Mouse (Mus musculus) midbrain, embryonic 11.5 days (tissue): ENCODE measurements around the gene Adssl1. TPM values are rescaled to one million over a fixed set of nuclear protein-coding genes. Genes with fewer than 3 reads are reported as not detected.

Source experiments
- ATAC-seq: fragments of 200-750 bp; cut with Nextera tagmentation; 2 replicates; pipeline ENCODE4 v1.8.0; 2017; ENCODE audit warnings: moderate TSS enrichment, moderate library complexity; ENCODE audit not compliant: low FRiP score
- DNase-seq: peaks from one replicate; pipeline ENCODE4 v3.0.0; 2015; ENCODE audit warnings: low spot score; ENCODE audit errors: missing footprints
- H3K27ac ChIP-seq: fragments of 300-500 bp; sonication (generic); 2 replicates; pipeline ENCODE4 v1.5.1; 2014; ENCODE audit warnings: low read depth, low read length
- H3K27me3 ChIP-seq: fragments of 300-500 bp; sonication (generic); 2 replicates; pipeline ENCODE4 v1.6.1; 2014; ENCODE audit warnings: mild to moderate bottlenecking, low read length, moderate library complexity, mixed read lengths; ENCODE audit not compliant: control insufficient read depth, insufficient read depth
- H3K36me3 ChIP-seq: fragments of 300-500 bp; sonication (generic); 2 replicates; pipeline ENCODE4 v1.6.1; 2014; ENCODE audit warnings: mild to moderate bottlenecking, low read length, moderate library complexity, mixed read lengths; ENCODE audit not compliant: control insufficient read depth, insufficient read depth
- H3K4me1 ChIP-seq: fragments of 300-500 bp; sonication (generic); 2 replicates; pipeline ENCODE4 v1.6.1; 2014; ENCODE audit warnings: low read length; ENCODE audit not compliant: control insufficient read depth, insufficient read depth
- H3K4me2 ChIP-seq: fragments of 300-500 bp; sonication (generic); 2 replicates; pipeline ENCODE4 v1.6.1; 2014; ENCODE audit warnings: mild to moderate bottlenecking, moderate library complexity
- H3K4me3 ChIP-seq: fragments of 300-500 bp; sonication (generic); 2 replicates; pipeline ENCODE4 v1.5.1; 2014; ENCODE audit warnings: low read depth, low read length
- H3K9ac ChIP-seq: fragments of 300-500 bp; sonication (generic); 2 replicates; pipeline ENCODE4 v1.6.1; 2014; ENCODE audit warnings: low read length
- H3K9me3 ChIP-seq: fragments of 300-500 bp; sonication (generic); 2 replicates; pipeline ENCODE4 v1.6.1; 2016; ENCODE audit warnings: low read length; ENCODE audit not compliant: control insufficient read depth
- WGBS: fragments of 180-500 bp; shearing (Covaris S2); extraction: QIAGEN DNeasy Blood & Tissue Kit; methylation state at CpG from one replicate; pipeline ENCODE4 v1.1.7; 2014; 5-methylcytosine and 5-hydroxymethylcytosine counted together
- polyA plus RNA-seq: library from polyadenylated mRNA; unstranded; fragments of >200 nt; fragmentation: Nextera tagmentation; extraction: Ambion mirVana; gene quantifications from 2 replicates; pipeline ENCODE4 v1.2.1, GENCODE M21; 2014

The Adssl1 gene
- polyA plus RNA-seq, 1 experiment from 2014 or later: 2.7 TPM

DNA sequence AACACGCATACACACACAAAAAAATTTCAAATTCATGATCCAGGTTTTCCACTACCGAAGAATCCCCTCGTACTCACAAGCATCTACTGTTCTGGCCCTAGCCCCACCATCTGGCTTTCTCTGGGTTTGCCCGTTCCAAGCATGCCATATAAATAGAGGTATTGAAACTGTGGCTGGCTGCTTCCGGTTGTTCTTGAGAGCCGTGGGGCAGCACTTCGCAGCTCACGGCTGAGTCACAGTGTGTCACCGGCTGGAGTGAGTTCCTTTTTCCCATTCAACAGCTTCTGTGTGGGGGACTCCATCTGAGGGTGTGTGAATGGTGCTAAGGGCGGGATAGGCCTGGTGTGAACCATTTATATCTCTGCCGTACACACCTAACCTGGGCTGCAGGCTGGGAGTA lies 2.7 kb upstream of the Adssl1 start:
- no peak for ATAC-seq

DNA sequence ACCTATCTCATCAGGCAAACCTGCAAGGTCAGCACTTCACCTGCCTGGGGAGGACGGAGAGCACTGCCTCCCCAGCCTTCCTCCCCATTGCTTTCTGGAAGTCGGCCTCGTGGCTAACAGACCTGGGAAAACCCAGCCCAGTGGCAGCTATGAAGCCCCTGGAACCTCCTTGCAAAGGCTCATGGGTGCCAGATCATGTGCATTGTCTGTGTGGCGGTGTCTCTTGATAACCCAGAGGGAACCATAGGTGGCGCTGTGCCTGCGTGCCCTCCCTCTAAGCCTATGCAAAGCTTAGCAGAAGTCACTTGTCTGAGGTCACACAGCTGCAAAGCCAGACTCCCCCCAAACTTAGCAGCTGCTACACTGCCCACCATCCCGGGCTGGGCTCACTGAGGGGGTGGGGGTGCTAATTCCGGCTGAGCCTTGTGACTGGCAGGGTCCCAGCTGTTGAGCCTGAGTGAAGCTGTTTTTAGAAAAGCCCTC lies 1.9 kb upstream of the Adssl1 start:
- Histone ChIP-seq H3K27me3 (peaks cover 27% of the 10 kb centered on the region), H3K4me3 (no peak overlapping the region), H3K4me2 (no peak overlapping the region), H3K9ac (no peak overlapping the region), H3K4me1 (peaks cover 19% of the 10 kb centered on the region), H3K27ac (no peak overlapping the region), H3K9me3 (no peaks in the 10 kb centered on the region), H3K36me3 (no peaks in the 10 kb centered on the region)
- WGBS: 9% methylated on average over 8 of the region's 8 CpGs
- ATAC-seq: peak; percentile 74
- peak; percentile 93 for DNase-seq

More for the DNA sequence above, 2.7 kb upstream of the Adssl1 start:
- no peak overlapping the region for H3K27ac ChIP-seq
- peaks cover 27% of the 10 kb centered on the region for H3K27me3 ChIP-seq
- H3K9me3 ChIP-seq: no peaks in the 10 kb centered on the region
- no peak overlapping the region for H3K9ac ChIP-seq
- no peak for DNase-seq
- no peak overlapping the region for H3K4me3 ChIP-seq
- WGBS: 94% methylated on average over 11 of the region's 11 CpGs
- H3K4me1 ChIP-seq: peaks cover 19% of the 10 kb centered on the region
- H3K36me3 ChIP-seq: no peaks in the 10 kb centered on the region
- H3K4me2 ChIP-seq: no peak overlapping the region

DNA sequence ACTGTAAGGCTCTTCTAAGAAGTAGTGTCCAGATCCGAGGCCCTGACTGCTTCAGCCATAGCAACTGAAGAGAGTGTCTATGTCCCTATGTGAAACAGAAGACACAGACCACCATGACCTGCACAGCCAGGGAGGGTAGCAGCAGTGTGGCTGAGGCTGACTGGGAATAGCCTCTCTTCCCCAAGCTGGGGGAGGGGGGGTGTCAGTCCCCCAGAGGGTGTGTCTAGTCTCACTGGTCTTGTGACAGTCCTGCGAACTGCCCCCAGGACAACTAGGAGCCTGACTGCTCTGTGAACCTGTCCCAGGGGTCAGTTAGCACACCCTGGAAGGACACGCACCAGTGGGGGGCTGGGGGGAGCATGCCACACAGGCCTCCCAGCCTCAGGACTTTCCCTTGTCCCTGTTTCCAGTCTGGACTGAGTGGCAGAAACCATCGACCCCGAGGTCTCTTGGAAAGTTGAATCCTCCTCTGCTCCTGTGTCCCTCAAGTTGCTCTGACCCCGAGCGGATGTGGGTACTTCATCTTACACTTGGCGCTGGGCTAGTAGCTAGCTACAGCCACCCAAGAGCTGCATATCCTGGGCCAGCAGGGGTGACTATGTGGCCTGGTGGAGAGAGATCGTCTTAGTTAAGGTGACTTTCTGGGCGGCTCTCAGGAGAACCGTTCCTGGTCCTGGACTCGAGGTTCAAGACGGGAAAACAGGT lies 712 bp upstream of the Adssl1 start:
- WGBS: 25% methylated on average over 13 of the region's 13 CpGs
- H3K36me3 ChIP-seq: no peaks in the 10 kb centered on the region
- peak; percentile 91 for DNase-seq
- peak overlapping the region; percentile 43 for H3K4me3 ChIP-seq
- no peaks in the 10 kb centered on the region for H3K9me3 ChIP-seq
- peaks cover 27% of the 10 kb centered on the region for H3K27me3 ChIP-seq
- H3K27ac ChIP-seq: no peak overlapping the region
- peaks cover 19% of the 10 kb centered on the region for H3K4me1 ChIP-seq
- H3K9ac ChIP-seq: peak overlapping the region; percentile 72
- peak overlapping the region; percentile 95 for H3K4me2 ChIP-seq
- ATAC-seq: no peak

DNA sequence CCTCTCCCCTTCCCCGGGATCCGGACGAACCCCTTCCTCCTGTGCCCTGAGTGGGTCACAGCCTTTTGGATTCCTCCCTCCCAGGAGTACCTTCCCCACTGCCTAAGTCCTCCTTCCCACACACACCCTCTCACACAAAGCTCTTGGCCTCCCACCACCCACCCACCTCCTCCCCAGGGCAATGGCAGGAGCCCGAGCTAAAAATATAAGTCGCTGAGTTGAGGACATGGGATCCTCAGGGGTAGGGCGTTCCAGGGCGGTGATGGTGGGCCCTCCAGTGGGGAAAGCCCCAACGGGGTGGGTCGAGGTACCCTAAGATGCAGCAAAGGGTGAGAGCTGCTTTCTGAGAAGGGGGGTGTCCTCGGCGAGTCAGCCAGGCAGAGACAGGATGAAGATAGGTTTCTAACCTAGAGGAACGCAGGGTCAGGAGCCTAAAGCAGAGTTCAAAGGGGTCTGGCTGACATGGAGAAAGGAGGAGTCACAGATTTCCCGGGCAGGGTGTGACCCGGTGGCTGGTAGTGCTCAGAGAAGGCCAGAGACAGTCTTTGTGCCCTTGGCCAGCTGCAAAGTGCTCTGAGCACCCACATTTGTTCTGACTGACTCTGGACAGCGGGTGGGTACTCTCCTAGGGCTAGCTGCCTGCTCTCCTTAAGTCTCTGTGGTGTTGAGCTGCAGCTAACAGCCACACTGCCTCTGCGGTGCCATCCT lies 663 bp downstream of the Adssl1 start:
- Histone ChIP-seq H3K27ac (no peak overlapping the region), H3K36me3 (no peaks in the 10 kb centered on the region), H3K4me1 (peaks cover 19% of the 10 kb centered on the region), H3K9me3 (no peaks in the 10 kb centered on the region), H3K4me2 (peak overlapping the region; percentile 95), H3K4me3 (peak overlapping the region; percentile 43), H3K27me3 (peaks cover 27% of the 10 kb centered on the region), H3K9ac (peak overlapping the region; percentile 72)
- WGBS: 12% methylated on average over 16 of the region's 16 CpGs
- DNase-seq: peak; percentile 91
- ATAC-seq: no peak

DNA sequence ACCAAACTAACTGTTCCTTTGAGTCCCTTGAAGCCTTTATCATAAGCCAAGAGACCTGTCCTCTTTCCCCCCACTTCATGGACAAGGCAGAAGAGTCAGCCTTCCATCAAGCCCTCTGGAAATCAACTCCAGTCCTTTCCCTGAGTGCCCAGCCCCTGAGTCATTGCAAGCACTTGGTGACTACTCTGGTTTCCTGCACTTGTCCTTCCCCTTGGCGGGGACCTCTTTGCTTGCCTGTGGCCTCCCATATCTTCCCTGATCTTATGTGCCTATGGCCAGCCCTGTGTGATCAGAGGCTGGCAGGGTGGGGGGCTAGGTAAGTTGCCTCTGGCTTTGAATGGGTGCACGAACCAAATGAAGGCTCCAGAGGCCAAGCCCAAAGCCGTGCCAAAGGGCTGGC lies 2.1 kb downstream of the Adssl1 start:
- H3K4me3 ChIP-seq: no peak overlapping the region
- no peak overlapping the region for H3K27ac ChIP-seq
- H3K9ac ChIP-seq: no peak overlapping the region
- no peaks in the 10 kb centered on the region for H3K9me3 ChIP-seq
- ATAC-seq: no peak
- DNase-seq: no peak
- H3K36me3 ChIP-seq: no peaks in the 10 kb centered on the region
- peaks cover 19% of the 10 kb centered on the region for H3K4me1 ChIP-seq
- WGBS: 83% methylated on average over 3 of the region's 3 CpGs
- no peak overlapping the region for H3K4me2 ChIP-seq
- peaks cover 27% of the 10 kb centered on the region for H3K27me3 ChIP-seq

DNA sequence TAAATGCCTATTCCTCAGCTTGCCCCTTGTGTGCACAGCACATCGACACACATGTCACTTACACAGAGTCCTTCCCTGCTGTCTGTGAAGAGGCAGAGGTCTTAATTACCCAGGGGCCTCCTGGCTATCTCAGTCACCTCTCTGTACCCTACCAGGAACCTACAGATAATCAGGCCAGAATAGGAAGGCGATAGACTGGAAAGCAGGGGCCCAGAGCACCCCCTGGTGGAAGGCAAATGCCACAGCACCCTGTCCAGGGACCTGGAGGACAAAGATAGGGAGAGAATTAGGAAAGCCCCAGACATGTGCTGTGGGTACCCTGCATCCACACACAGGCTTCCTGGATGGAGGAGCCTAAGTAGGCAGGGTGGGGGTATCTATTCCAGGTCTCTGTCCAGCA lies 3.9 kb downstream of the Adssl1 start:
- Histone ChIP-seq H3K36me3 (no peaks in the 10 kb centered on the region), H3K27me3 (peaks cover 25% of the 10 kb centered on the region), H3K9ac (no peak overlapping the region), H3K4me3 (no peak overlapping the region), H3K27ac (no peak overlapping the region), H3K4me1 (peaks cover 17% of the 10 kb centered on the region), H3K4me2 (no peak overlapping the region), H3K9me3 (no peaks in the 10 kb centered on the region)
- DNase-seq (no peak), ATAC-seq (peak; percentile 37)
- 19% methylated on average over 2 of the region's 2 CpGs for WGBS

DNA sequence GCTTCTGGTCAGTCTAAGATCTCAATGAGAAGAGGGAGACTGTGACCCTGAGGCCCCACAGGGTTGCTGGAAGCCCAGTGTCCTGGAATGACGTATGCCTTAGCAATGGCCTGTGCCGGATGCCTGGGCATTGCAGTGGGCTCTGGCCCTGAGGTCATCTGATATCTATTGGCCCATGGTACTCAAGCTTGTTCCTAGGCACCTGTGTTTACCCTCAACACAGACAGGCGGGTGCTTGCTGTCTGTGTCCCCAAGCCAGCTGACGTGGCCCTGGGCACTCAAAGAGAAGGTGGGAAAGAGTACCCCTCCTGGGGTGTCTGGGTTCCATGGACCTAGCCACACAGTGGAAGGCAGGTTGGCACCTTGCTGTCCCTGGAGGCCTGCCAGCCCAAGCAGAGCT lies 5.9 kb downstream of the Adssl1 start:
- 92% methylated on average over 4 of the region's 4 CpGs for WGBS
- peaks cover 6% of the 10 kb centered on the region; the same call in 1 of the 2 replicates for H3K4me1 ChIP-seq
- no peaks in the 10 kb centered on the region for H3K9me3 ChIP-seq
- no peak for ATAC-seq
- peaks cover 10% of the 10 kb centered on the region for H3K27me3 ChIP-seq
- H3K9ac ChIP-seq: no peak overlapping the region
- H3K27ac ChIP-seq: no peak overlapping the region
- no peak overlapping the region for H3K4me2 ChIP-seq
- no peak overlapping the region for H3K4me3 ChIP-seq
- no peak for DNase-seq
- H3K36me3 ChIP-seq: no peaks in the 10 kb centered on the region

DNA sequence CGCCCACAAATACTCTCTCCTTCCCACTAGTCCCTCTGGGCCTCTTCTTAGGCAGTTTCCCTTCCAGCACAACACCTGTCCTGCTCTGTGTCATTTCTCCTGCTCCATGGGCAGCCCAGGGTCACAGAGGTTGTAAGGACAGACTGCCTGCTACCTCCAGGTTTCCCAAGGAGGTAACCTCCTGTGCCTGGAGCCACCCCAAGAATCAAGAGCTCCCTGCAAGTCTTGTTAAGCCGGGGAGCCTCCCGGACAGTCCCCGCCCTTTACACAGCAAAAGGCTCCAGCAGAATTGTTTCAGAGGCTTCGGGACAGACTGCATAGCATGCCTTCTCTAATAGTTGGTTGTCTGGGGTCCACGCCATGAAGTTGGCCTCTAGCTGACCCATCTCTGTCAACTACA lies 6.6 kb downstream of the Adssl1 start:
- ATAC-seq (no peak), DNase-seq (no peak)
- H3K36me3 ChIP-seq: no peaks in the 10 kb centered on the region
- peaks cover 3% of the 10 kb centered on the region; the same call in 1 of the 2 replicates for H3K27me3 ChIP-seq
- 0 out of 2 replicates have a peak, but pooled peaks cover 5% of the 10 kb centered on the region for H3K4me1 ChIP-seq
- no peak overlapping the region for H3K4me3 ChIP-seq
- H3K4me2 ChIP-seq: no peak overlapping the region
- 88% methylated on average over 6 of the region's 6 CpGs for WGBS
- H3K9me3 ChIP-seq: no peaks in the 10 kb centered on the region
- no peak overlapping the region for H3K27ac ChIP-seq
- no peak overlapping the region for H3K9ac ChIP-seq
